Mouse (Mus musculus) kidney, adult 2 months (tissue): ENCODE measurements around the gene Sardh.

Source experiments
- CTCF ChIP-seq: fragments of 200-500 bp; conservative IDR thresholded peaks from 2 replicates; pipeline ENCODE4 v1.5.1; 2011; ENCODE audit warnings: low read depth, mild to moderate bottlenecking, control low read depth, low read length, moderate library complexity, mixed read lengths; ENCODE audit not compliant: insufficient read depth, insufficient read length
- POLR2A ChIP-seq: fragments of 200-500 bp; IDR thresholded peaks from one replicate; pipeline ENCODE4 v1.6.1; 2011; ENCODE audit warnings: low read depth, low read length, control low read depth

DNA sequence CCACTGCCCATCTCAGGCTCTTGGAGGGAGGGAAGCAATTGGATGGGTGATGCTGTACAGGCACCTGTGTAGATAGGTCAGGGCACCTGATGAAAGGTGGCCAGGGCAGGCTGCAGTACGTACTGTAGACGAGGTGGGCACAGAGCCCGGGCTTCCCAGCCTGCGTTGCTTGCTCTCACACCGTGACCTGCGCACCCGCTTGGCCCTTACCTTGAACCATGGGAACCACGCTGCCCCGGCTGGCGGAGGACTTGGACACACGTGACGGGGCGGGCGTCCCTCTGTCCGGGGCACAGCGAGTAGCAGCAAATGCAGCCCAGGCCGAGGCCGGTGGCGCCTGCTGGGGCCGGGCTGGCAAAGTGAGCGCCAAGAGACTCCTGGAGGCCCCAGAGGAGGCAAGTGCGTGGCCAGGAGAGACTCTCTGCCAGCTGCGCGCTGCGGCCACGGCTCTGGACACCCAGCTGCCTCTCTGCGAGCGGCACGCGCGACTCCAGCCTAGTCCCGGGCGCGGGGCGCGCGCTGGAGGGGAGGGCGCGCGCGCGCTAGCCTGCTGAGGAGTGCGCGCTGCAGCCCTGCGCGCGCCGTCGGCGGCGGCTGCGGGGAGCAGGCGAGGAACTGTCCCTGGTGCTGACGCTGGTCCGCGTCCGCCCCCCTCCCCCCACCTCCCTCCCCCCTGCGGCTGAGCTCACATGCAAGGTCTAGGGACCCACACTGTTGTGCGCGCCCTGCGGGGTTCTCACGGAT is 106.0 kb downstream of the Sardh start, which contains the start of gene Fam163b:
- TF ChIP-seq CTCF (no peak), POLR2A (no peak)
